Mouse (Mus musculus) forebrain, postnatal 0 days (tissue): ENCODE data around the gene Lysmd3. TPM values are rescaled to one million over a fixed set of nuclear protein-coding genes. Genes with fewer than 3 reads are reported as not detected.

Experiments
- ATAC-seq: fragments of 200-750 bp; cut with Nextera tagmentation; 2 replicates; pipeline ENCODE4 v1.8.0; 2017; ENCODE audit warnings: mild to moderate bottlenecking, moderate library complexity
- DNase-seq: peaks from one replicate; pipeline ENCODE4 v3.0.0-alpha.2; 2015
- H3K27ac ChIP-seq: fragments of 300-500 bp; sonication (generic); 2 replicates; pipeline ENCODE4 v1.5.1; 2014; ENCODE audit warnings: low read depth, mild to moderate bottlenecking, antibody characterized with exemption, low read length, moderate library complexity, mixed read lengths
- H3K27me3 ChIP-seq: fragments of 300-500 bp; sonication (generic); 2 replicates; pipeline ENCODE4 v1.6.1; 2014; ENCODE audit warnings: mild to moderate bottlenecking, low read length, mixed read lengths; ENCODE audit not compliant: insufficient read depth
- H3K36me3 ChIP-seq: fragments of 300-500 bp; sonication (generic); 2 replicates; pipeline ENCODE4 v1.6.1; 2014; ENCODE audit warnings: mild to moderate bottlenecking, moderate library complexity; ENCODE audit not compliant: insufficient read depth
- H3K4me1 ChIP-seq: fragments of 300-500 bp; sonication (generic); 2 replicates; pipeline ENCODE4 v1.6.1; 2014; ENCODE audit warnings: antibody characterized with exemption; ENCODE audit not compliant: insufficient read depth
- H3K4me2 ChIP-seq: fragments of 300-500 bp; sonication (generic); 2 replicates; pipeline ENCODE4 v1.6.1; 2014; ENCODE audit warnings: low read depth, mild to moderate bottlenecking, moderate library complexity
- H3K4me3 ChIP-seq: fragments of 300-500 bp; sonication (generic); 2 replicates; pipeline ENCODE4 v1.5.1; 2014; ENCODE audit warnings: low read depth, low read length, mixed read lengths
- H3K9ac ChIP-seq: fragments of 300-500 bp; sonication (generic); 2 replicates; pipeline ENCODE4 v1.6.1; 2014; ENCODE audit warnings: mild to moderate bottlenecking
- H3K9me3 ChIP-seq: fragments of 300-500 bp; sonication (generic); 2 replicates; pipeline ENCODE4 v1.6.1; 2016; ENCODE audit warnings: low read length
- CTCF ChIP-seq: sonication (generic); IDR thresholded peaks from 2 replicates; pipeline ENCODE4 v1.5.1; 2016; ENCODE audit warnings: antibody characterized with exemption, control low read depth, low read depth
- WGBS: fragments of 180-500 bp; shearing (Covaris S2); extraction: QIAGEN DNeasy Blood & Tissue Kit; methylation state at CpG from one replicate; pipeline ENCODE4 v1.1.7; 2014; 5-methylcytosine and 5-hydroxymethylcytosine counted together
- polyA plus RNA-seq: library from polyadenylated mRNA; unstranded; fragments of >200 nt; fragmentation: Nextera tagmentation; extraction: Ambion mirVana; gene quantifications from 2 replicates; pipeline ENCODE4 v1.2.1, GENCODE M21; 2015
- total RNA-seq: library from RNA; depleted of rRNA; stranded (reverse); fragments of >200 nt; gene quantifications from 2 replicates; pipeline ENCODE4 v1.2.3, GENCODE M21; 2014

Gene Lysmd3
- total and polyA plus RNA-seq, 2 experiments from 2014 or later: 13.3 to 24.7 TPM

- peak; percentile 78 for DNase-seq
- H3K4me1 ChIP-seq: 0 out of 2 replicates have a peak, but pooled peaks cover 1% of the 10 kb centered on the region
- H3K9me3 ChIP-seq: no peaks in the 10 kb centered on the region
- TF ChIP-seq CTCF: no peak
- H3K36me3 ChIP-seq: no peaks in the 10 kb centered on the region
- no peaks in the 10 kb centered on the region for H3K27me3 ChIP-seq
- WGBS: 1% methylated on average over 42 of the region's 42 CpGs
- H3K4me3 ChIP-seq: peak within 1 kb of the TSS; percentile 56
- H3K9ac ChIP-seq: peak within 1 kb of the TSS; percentile 54
- no peak within 1 kb of the TSS for H3K27ac ChIP-seq
- peak within 1 kb of the TSS; percentile 99 for H3K4me2 ChIP-seq
- peak; percentile 98 for ATAC-seq
Observed at GRCm38 (mm10) chr13:81632720-81633415, 24.6 kb upstream of the Lysmd3 start, which contains the start of gene Adgrv1. TSS of gene Adgrv1 (minus strand) at chr13:81633154.

GRCm38 (mm10) chr13:81639624-81640023 lies 17.8 kb upstream of the Lysmd3 start:
- no peak overlapping the region for H3K27ac ChIP-seq
- no peak overlapping the region for H3K4me3 ChIP-seq
- WGBS: 11% methylated on average over 4 of the region's 4 CpGs
- no peaks in the 10 kb centered on the region for H3K9me3 ChIP-seq
- no peak overlapping the region for H3K9ac ChIP-seq
- ATAC-seq (0 out of 2 replicates have a peak, but pooled peaks have one; percentile 14), DNase-seq (no peak)
- no peaks in the 10 kb centered on the region for H3K36me3 ChIP-seq
- no peaks in the 10 kb centered on the region for H3K27me3 ChIP-seq
- TF ChIP-seq CTCF: no peak
- no peak overlapping the region for H3K4me2 ChIP-seq
- 0 out of 2 replicates have a peak, but pooled peaks cover 5% of the 10 kb centered on the region for H3K4me1 ChIP-seq

- peak; percentile 17 for DNase-seq
- Histone ChIP-seq H3K4me1 (0 out of 2 replicates have a peak, but pooled peaks cover 5% of the 10 kb centered on the region), H3K4me3 (no peak overlapping the region), H3K9ac (no peak overlapping the region), H3K9me3 (no peaks in the 10 kb centered on the region), H3K4me2 (no peak overlapping the region), H3K27ac (no peak overlapping the region), H3K36me3 (no peaks in the 10 kb centered on the region), H3K27me3 (no peaks in the 10 kb centered on the region)
- 20% methylated on average over 6 of the region's 6 CpGs for WGBS
- ATAC-seq: no peak
- TF ChIP-seq CTCF: no peak
Observed at GRCm38 (mm10) chr13:81640881-81641280, 16.6 kb upstream of the Lysmd3 start.

- ATAC-seq: peak; percentile 80
- peak; percentile 85 for DNase-seq
- 0 out of 2 replicates have a peak, but pooled peaks cover 5% of the 10 kb centered on the region for H3K4me1 ChIP-seq
- H3K36me3 ChIP-seq: no peaks in the 10 kb centered on the region
- peak overlapping the region; percentile 47 for H3K4me2 ChIP-seq
- no peak overlapping the region for H3K9ac ChIP-seq
- peak; percentile 83 for TF ChIP-seq CTCF
- H3K27ac ChIP-seq: no peak overlapping the region; the same call in 1 of the 2 replicates
- H3K9me3 ChIP-seq: no peaks in the 10 kb centered on the region
- 4% methylated on average over 8 of the region's 8 CpGs for WGBS
- H3K4me3 ChIP-seq: no peak overlapping the region
- no peaks in the 10 kb centered on the region for H3K27me3 ChIP-seq
Observed at GRCm38 (mm10) chr13:81641289-81642045, 16.0 kb upstream of the Lysmd3 start.

- 0 out of 2 replicates have a peak, but pooled peaks cover 5% of the 10 kb centered on the region for H3K4me1 ChIP-seq
- no peaks in the 10 kb centered on the region for H3K9me3 ChIP-seq
- no peak overlapping the region for H3K4me2 ChIP-seq
- H3K9ac ChIP-seq: no peak overlapping the region
- no peak overlapping the region for H3K27ac ChIP-seq
- no peak for DNase-seq
- ATAC-seq: no peak
- no peak overlapping the region for H3K4me3 ChIP-seq
- TF ChIP-seq CTCF: no peak
- no peaks in the 10 kb centered on the region for H3K27me3 ChIP-seq
- no peaks in the 10 kb centered on the region for H3K36me3 ChIP-seq
- 54% methylated on average over 7 of the region's 7 CpGs for WGBS
Observed at GRCm38 (mm10) chr13:81642491-81643149, 14.8 kb upstream of the Lysmd3 start.

GRCm38 (mm10) chr13:81644047-81644565 lies 13.4 kb upstream of the Lysmd3 start:
- no peak for DNase-seq
- 88% methylated on average over 11 of the region's 11 CpGs for WGBS
- no peaks in the 10 kb centered on the region for H3K36me3 ChIP-seq

More at GRCm38 (mm10) chr13:81644047-81644565, 13.4 kb upstream of the Lysmd3 start:
- Histone ChIP-seq H3K4me1 (0 out of 2 replicates have a peak, but pooled peaks cover 5% of the 10 kb centered on the region), H3K4me3 (no peak overlapping the region), H3K27me3 (no peaks in the 10 kb centered on the region), H3K9me3 (no peaks in the 10 kb centered on the region), H3K27ac (no peak overlapping the region), H3K9ac (no peak overlapping the region), H3K4me2 (no peak overlapping the region)
- no peak for TF ChIP-seq CTCF
- ATAC-seq: no peak
